Mouse (Mus musculus) thymus, adult 18-20 months (tissue): ENCODE measurements around the gene Tnni3k.
A peak's percentile ranks its signal among the peaks of the same experiment; 100 is the strongest.

Experiments used
- DNase-seq, 2 experiments: peaks; one replicate each; pipeline ENCODE4 v3.0.0; 2022; ENCODE audit warnings: mixed read lengths in 2 of 2

The Tnni3k gene

GRCm38 (mm10) chr3:155055231-155055916 lies at the start of gene Tnni3k:
Gene Tnni3k (minus strand): TSS chr3:155055407.
- no peak for DNase-seq

- no peak for DNase-seq
These were observed 44.1 kb upstream of the Tnni3k start for GRCm38 (mm10) chr3:155099266-155099665.

- peak; percentile 74 to 81 for DNase-seq
These were observed 38.1 kb upstream of the Tnni3k start, which contains the start of the genes Fpgt and Lrriq3 for GRCm38 (mm10) chr3:155093116-155093956. Gene Fpgt (minus strand): TSS chr3:155093403. Gene Lrriq3 (plus strand): TSS chr3:155093434.

GRCm38 (mm10) chr3:155092081-155092480 lies 36.9 kb upstream of the Tnni3k start:
- no peak for DNase-seq

GRCm38 (mm10) chr3:155077908-155078307 lies 22.7 kb upstream of the Tnni3k start:
- no peak for DNase-seq

- no peak for DNase-seq
These were observed 4.2 kb upstream of the Tnni3k start for GRCm38 (mm10) chr3:155059449-155059822.

- DNase-seq: no peak
These were observed 3.7 kb upstream of the Tnni3k start for GRCm38 (mm10) chr3:155058800-155059448.

GRCm38 (mm10) chr3:155057566-155057965 lies 2.4 kb upstream of the Tnni3k start:
- no peak for DNase-seq

GRCm38 (mm10) chr3:155056606-155057005 lies 1.4 kb upstream of the Tnni3k start:
- no peak for DNase-seq

GRCm38 (mm10) chr3:155053189-155053588 lies 2.0 kb downstream of the Tnni3k start:
- DNase-seq: no peak

- DNase-seq: no peak
These were observed 3.2 kb downstream of the Tnni3k start for GRCm38 (mm10) chr3:155052021-155052420.

GRCm38 (mm10) chr3:155039012-155039836 lies 16.0 kb downstream of the Tnni3k start:
- DNase-seq: no peak

GRCm38 (mm10) chr3:155034323-155034722 lies 20.9 kb downstream of the Tnni3k start:
- no peak for DNase-seq

GRCm38 (mm10) chr3:155030200-155030599 lies 25.0 kb downstream of the Tnni3k start:
- DNase-seq: no peak

- DNase-seq: no peak
These were observed 52.4 kb downstream of the Tnni3k start for GRCm38 (mm10) chr3:155002781-155003180.

- no peak for DNase-seq
These were observed 54.2 kb downstream of the Tnni3k start for GRCm38 (mm10) chr3:155001056-155001455.

GRCm38 (mm10) chr3:154992678-154993077 lies 62.5 kb downstream of the Tnni3k start:
- DNase-seq: no peak

GRCm38 (mm10) chr3:154979101-154979500 lies 76.1 kb downstream of the Tnni3k start:
- no peak for DNase-seq

GRCm38 (mm10) chr3:154971626-154972025 lies 83.6 kb downstream of the Tnni3k start:
- DNase-seq: no peak

- no peak for DNase-seq
These were observed 84.2 kb downstream of the Tnni3k start for GRCm38 (mm10) chr3:154970981-154971380.

- no peak for DNase-seq
These were observed 93.9 kb downstream of the Tnni3k start for GRCm38 (mm10) chr3:154961284-154961683.

- no peak for DNase-seq
These were observed 102.1 kb downstream of the Tnni3k start for GRCm38 (mm10) chr3:154953088-154953487.

- DNase-seq: no peak
These were observed 105.7 kb downstream of the Tnni3k start for GRCm38 (mm10) chr3:154949551-154949950.
